Mouse (Mus musculus): ENCODE measurements at regions not wholly inside any gene's neighbourhood (a gene's known extent, or its start where the extent isn't known, plus 50 kb on each side); places are given as distances from the start of the nearest gene placed in this dataset.

- TF ChIP-seq CTCF (IDR thresholded peaks at IDR 0.05; ENCODE audit: low read depth, low read length) (no peak), TAL1 (conservative IDR thresholded peaks at IDR 0.05; ENCODE audit: low read depth, low read length) (no peak), GATA1 (IDR thresholded peaks at IDR 0.05; ENCODE audit: borderline replicate concordance, low read length) (no peak), POLR2AphosphoS5 (IDR thresholded peaks at IDR 0.05; ENCODE audit: insufficient replicate concordance, low read depth, low read length) (no peak)
Observed at GRCm38 (mm10) chr10:125467503-125467902, 78.2 kb upstream of the Slc16a7 start.
